Mouse (Mus musculus) ES-E14 (cell line): ENCODE measurements around the gene Litaf. TPM values are rescaled to one million over a fixed set of nuclear protein-coding genes. Genes with fewer than 3 reads are reported as not detected.

Experiments used
- DNase-seq: peaks from one replicate; pipeline ENCODE4 v3.0.0-alpha.2; 2013; ENCODE audit warnings: low read depth, low spot score
- H3K27ac ChIP-seq: 2 replicates; pipeline ENCODE4 v1.5.1; 2012; ENCODE audit warnings: low read depth, mild to moderate bottlenecking, low read length, moderate library complexity, mixed read lengths; ENCODE audit not compliant: poor library complexity, insufficient read depth, severe bottlenecking
- H3K36me3 ChIP-seq: 2 replicates; pipeline ENCODE4 v1.6.1; 2012; ENCODE audit warnings: mild to moderate bottlenecking, low read length, moderate library complexity, mixed read lengths; ENCODE audit not compliant: control insufficient read depth, poor library complexity, insufficient read depth, severe bottlenecking
- H3K4me1 ChIP-seq, 2 experiments: fragments of 150-350 bp in 1 of 2; sonication (generic) in 1 of 2; 2 replicates each; pipeline ENCODE4 v1.6.1; 2012; ENCODE audit warnings: low read length in 2 of 2, mild to moderate bottlenecking in 1 of 2, mixed read lengths in 1 of 2; ENCODE audit not compliant: control insufficient read depth in 2 of 2, insufficient read depth in 2 of 2, poor library complexity in 1 of 2
- H3K4me3 ChIP-seq, 2 experiments: fragments of 150-350 bp in 1 of 2; sonication (generic) in 1 of 2; 2 replicates each; pipeline ENCODE4 v1.5.1; 2012; ENCODE audit warnings: low read length in 2 of 2, low read depth in 1 of 2, mild to moderate bottlenecking in 1 of 2, mixed read lengths in 1 of 2; ENCODE audit not compliant: insufficient read depth in 1 of 2, poor library complexity in 1 of 2, severe bottlenecking in 1 of 2
- H3K9ac ChIP-seq: 2 replicates; pipeline ENCODE4 v1.6.1; 2012; ENCODE audit warnings: low read depth, mild to moderate bottlenecking, low read length, mixed read lengths; ENCODE audit not compliant: poor library complexity, insufficient read depth, severe bottlenecking
- H3K9me3 ChIP-seq: fragments of 150-350 bp; sonication (generic); 2 replicates; pipeline ENCODE4 v1.6.1; 2012; ENCODE audit warnings: low read depth, mild to moderate bottlenecking, low read length; ENCODE audit not compliant: control insufficient read depth, insufficient read depth
- CHD2 ChIP-seq: IDR thresholded peaks from 2 replicates; pipeline ENCODE4 v1.6.1; 2014; ENCODE audit warnings: mild to moderate bottlenecking, low read depth, low read length, inconsistent platforms
- HCFC1 ChIP-seq: IDR thresholded peaks from 2 replicates; pipeline ENCODE4 v1.6.1; 2012; ENCODE audit warnings: low read length, inconsistent platforms, borderline replicate concordance; ENCODE audit not compliant: insufficient read depth
- MAFK ChIP-seq: IDR thresholded peaks from 2 replicates; pipeline ENCODE4 v1.6.1; 2014; ENCODE audit warnings: mild to moderate bottlenecking, low read depth, low read length, inconsistent platforms; ENCODE audit not compliant: insufficient read depth
- ZC3H11A ChIP-seq: IDR thresholded peaks from 2 replicates; pipeline ENCODE4 v1.6.1; 2012; ENCODE audit warnings: low read depth, mild to moderate bottlenecking, inconsistent platforms, low read length, borderline replicate concordance
- ZNF384 ChIP-seq: IDR thresholded peaks from 2 replicates; pipeline ENCODE4 v1.6.1; 2012; ENCODE audit warnings: low read depth, low read length, inconsistent platforms
- in situ Hi-C, 2 experiments: fragments of 600-800 bp; cut with MboI; formaldehyde crosslinking; loops; one replicate each; pipeline ENCODE4 v1.15.1; 2025; ENCODE audit warnings: low sequenced_read_pairs in 2 of 2, inconsistent platforms in 1 of 2; ENCODE audit not compliant: unreplicated experiment in 2 of 2
- total RNA-seq: library from RNA; depleted of rRNA; stranded (reverse); fragments of 300-350 nt; gene quantifications from 2 replicates; pipeline ENCODE4 v1.2.3, GENCODE M21; 2012

Gene Litaf
- total RNA-seq, 1 experiment, result 25.9 TPM

DNA sequence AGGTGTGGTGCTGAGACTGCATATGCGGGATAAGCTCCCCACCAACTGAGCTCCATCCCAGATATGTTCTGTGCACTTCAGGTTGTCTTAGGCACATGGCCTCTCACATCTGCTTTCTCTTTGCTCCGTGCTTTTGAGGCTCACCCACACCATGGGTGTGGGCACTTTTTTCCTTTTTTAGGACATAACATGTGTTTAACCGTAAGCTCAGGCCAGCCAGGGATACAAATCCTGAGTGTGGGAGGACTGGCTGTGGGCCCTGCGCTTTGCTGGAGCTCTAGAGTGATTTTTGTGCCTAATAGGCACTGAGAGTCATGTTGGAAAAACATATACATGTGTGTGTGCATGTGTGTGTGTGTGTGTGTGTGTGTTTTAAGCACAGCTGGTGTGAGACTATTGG is 110.9 kb downstream of the Litaf start:
- DNase-seq, result no peak
- Histone ChIP-seq H3K27ac (no peak overlapping the region), H3K4me1 (peaks cover 9 to 25% of the 10 kb centered on the region in 2 experiments), H3K9ac (no peak overlapping the region), H3K4me3 (no peak overlapping the region), H3K36me3 (no peaks in the 10 kb centered on the region), H3K9me3 (no peaks in the 10 kb centered on the region)
- in situ Hi-C loops, result no loop called here
- no peak for TF ChIP-seq CHD2
- no peak for TF ChIP-seq MAFK
- TF ChIP-seq ZC3H11A, result no peak
- TF ChIP-seq HCFC1, result no peak
- no peak for TF ChIP-seq ZNF384

DNA sequence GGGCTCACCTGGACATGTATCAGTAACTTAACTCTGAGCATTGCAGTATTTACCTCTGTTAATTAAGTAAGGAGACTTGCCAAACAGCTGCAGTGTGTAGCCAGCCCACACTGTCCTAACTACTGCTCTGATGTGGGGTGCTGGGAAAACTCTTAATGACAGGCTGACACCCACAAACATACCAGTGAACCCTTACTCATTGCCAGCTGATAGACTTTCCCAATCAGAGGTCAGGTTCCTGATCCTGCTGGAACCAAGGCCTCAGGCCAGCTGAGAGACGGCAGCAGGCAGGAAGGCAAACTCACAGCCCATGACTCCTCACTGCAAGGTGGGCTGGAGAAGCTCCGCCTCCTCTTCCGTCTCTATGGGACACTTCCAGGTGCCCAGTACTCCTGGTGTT is 113.1 kb downstream of the Litaf start:
- no peak for TF ChIP-seq MAFK
- in situ Hi-C loops, result no loop called here

DNA sequence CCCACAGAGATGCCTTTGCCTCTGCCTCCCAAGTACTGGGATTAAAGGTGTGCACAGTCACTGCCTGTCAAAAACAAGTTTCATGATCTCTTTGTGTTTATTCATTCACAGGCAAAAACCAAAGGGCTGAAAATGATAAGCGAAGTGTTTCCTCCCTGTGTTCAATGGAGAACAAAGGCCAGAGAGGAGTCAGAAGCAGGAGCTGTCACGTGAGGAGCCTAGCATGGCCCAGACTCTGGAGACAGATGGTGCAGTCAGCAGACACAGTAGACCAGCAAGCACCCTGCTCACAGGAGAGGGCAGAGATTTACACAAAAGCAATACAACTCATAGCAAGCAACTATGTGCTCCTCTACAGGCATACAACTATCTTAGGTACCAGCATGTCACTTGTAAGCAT is 113.9 kb downstream of the Litaf start:
- no peak for TF ChIP-seq CHD2
- TF ChIP-seq HCFC1, result no peak
- no peak for TF ChIP-seq ZNF384
- no peak for TF ChIP-seq ZC3H11A
- no peak for TF ChIP-seq MAFK
- Histone ChIP-seq H3K9me3 (no peaks in the 10 kb centered on the region), H3K36me3 (no peaks in the 10 kb centered on the region), H3K4me1 (peaks cover 7 to 18% of the 10 kb centered on the region in 2 experiments; a peak in 3 of 4 replicates), H3K27ac (no peak overlapping the region), H3K9ac (no peak overlapping the region), H3K4me3 (no peak overlapping the region)
- in situ Hi-C loops, result no loop called here
- no peak for DNase-seq

More for the DNA sequence above, 113.1 kb downstream of the Litaf start:
- H3K4me3 ChIP-seq, result no peak overlapping the region
- no peak for DNase-seq
- no peak overlapping the region for H3K9ac ChIP-seq
- no peaks in the 10 kb centered on the region for H3K9me3 ChIP-seq
- no peaks in the 10 kb centered on the region for H3K36me3 ChIP-seq
- H3K4me1 ChIP-seq, result peaks cover 11 to 21% of the 10 kb centered on the region in 2 experiments
- H3K27ac ChIP-seq, result no peak overlapping the region

DNA sequence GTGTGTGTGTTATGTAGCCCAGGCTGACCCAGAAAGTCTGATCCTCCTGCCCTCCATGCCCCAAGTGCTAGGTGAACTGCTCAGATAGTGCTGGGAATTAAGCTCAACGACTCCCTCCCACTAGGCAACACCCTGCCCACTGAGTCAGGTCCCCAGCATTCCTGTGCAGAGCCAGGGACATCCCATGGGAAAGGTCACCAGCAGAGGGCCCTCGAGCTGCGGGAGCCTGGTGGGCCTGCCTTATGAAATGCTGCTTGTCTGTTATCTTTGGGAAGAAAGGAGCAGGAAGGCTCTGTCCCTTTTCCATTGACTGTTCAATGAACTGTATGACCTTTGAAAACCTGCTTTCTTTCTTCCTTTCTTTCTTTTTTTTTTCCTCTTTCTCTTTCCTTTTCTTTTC is 114.4 kb downstream of the Litaf start:
- H3K4me3 ChIP-seq, result no peak overlapping the region
- in situ Hi-C loops, result no loop called here
- DNase-seq, result peak; percentile 36
- peaks cover 7 to 15% of the 10 kb centered on the region in 2 experiments; a peak in 3 of 4 replicates for H3K4me1 ChIP-seq
- H3K9ac ChIP-seq, result no peak overlapping the region
- no peak overlapping the region for H3K27ac ChIP-seq
- H3K9me3 ChIP-seq, result no peaks in the 10 kb centered on the region
- no peaks in the 10 kb centered on the region for H3K36me3 ChIP-seq
- no peak for TF ChIP-seq MAFK
- no peak for TF ChIP-seq ZC3H11A
- TF ChIP-seq ZNF384, result no peak
- TF ChIP-seq HCFC1, result no peak
- no peak for TF ChIP-seq CHD2

DNA sequence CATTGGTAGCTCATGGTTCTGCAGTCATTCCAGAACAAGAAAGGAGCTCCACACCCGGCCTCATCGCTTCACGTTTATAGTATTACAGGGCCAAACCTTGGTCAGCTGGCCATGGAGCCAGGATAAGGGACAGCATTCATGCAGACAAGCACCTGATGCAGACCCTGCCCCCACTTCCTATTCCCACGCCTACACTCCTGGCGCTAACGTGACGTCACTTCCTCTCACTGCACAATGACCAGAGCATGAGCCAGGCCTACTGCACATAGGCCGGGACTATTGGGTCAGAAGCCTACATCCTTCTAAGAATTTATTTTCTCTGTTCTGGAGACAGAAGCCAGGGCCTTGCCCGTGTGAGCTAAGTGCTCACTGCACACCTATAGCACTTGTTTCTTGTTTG is 115.4 kb downstream of the Litaf start:
- Histone ChIP-seq H3K9me3 (no peaks in the 10 kb centered on the region), H3K27ac (no peak overlapping the region), H3K4me1 (peaks cover 7 to 12% of the 10 kb centered on the region in 2 experiments; a peak in 3 of 4 replicates), H3K4me3 (peak overlapping the region; percentile 32 to 61), H3K9ac (peak overlapping the region; percentile 52), H3K36me3 (no peaks in the 10 kb centered on the region)
- no peak for TF ChIP-seq CHD2
- no peak for TF ChIP-seq ZC3H11A
- no peak for TF ChIP-seq HCFC1
- no peak for TF ChIP-seq ZNF384
- TF ChIP-seq MAFK, result no peak
- no peak for DNase-seq
- in situ Hi-C loops, result no loop called here
